15 mouse cellular contexts compared by ENCODE assay signal in the genomic region with DNA sequence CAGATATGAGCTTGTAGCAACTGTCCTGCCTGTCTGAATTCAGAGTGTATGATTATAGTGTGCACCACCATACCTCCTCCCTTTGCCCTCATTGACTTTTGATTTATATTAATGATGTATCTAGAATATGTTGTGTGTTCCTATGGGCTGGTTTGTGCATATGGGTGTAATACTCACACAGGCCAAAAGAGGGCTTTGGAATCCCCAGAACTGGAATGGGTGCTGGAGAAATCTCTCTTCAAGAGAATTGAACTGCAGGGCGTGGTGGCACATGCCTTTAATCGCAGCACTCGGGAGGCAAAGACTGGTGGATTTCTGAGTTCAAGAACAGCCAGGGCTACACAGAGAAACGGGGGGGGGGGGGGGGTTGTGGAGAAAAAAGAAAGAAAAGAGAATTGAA. TPM values are rescaled to one million over a fixed set of nuclear protein-coding genes. Genes with fewer than 3 reads are reported as not detected.
DNase-seq lines count a peak whose midpoint lies in the region; ATAC-seq and TF ChIP-seq lines count a peak whose summit lies in the region.
"Had no signal": no experiment of that assay in that cellular context is flagged by ENCODE, and none has a peak within 500 bp of the region (broad histone marks: within the 10 kb centered on the region; RNA-seq: fewer than 3 reads in every experiment).

No protein-coding gene starts in this region.

- no peak overlapping the region for H3K27ac ChIP-seq in left cerebral cortex, adult 2 months
- H3K27ac ChIP-seq: limb, embryonic 15.5 days; macrophage had no signal

- intact Hi-C loops in left cerebral cortex, adult 2 months (cut with DNase I): no loop called here
- intact Hi-C loops in left cerebral cortex, postnatal 36 days (cut with DNase I): no loop called here

- TF ChIP-seq CTCF in left cerebral cortex, adult 2 months (IDR thresholded peaks at IDR 0.05): peak; percentile 29

- peak; percentile 56 for ATAC-seq in CD4-positive, CD25-positive, alpha-beta regulatory T cell, adult 4 months
- no peak for ATAC-seq in erythroblast, adult 5-6 weeks (replicated peaks; ENCODE audit: low FRiP score, poor library complexity, severe bottlenecking)
- ATAC-seq: activated CD4-positive, CD25-positive, alpha-beta regulatory T cell, adult 4 months had no signal

- DNase-seq in embryo, embryonic 11 days: peak; percentile 30
- DNase-seq in embryo, embryonic 10.5 days (ENCODE audit: low spot score): no peak
- no peak for DNase-seq in left cerebral cortex, adult 2 months (ENCODE audit: extremely low spot score in 1 of 2, low spot score in 2 of 2)
- DNase-seq in left cerebral cortex, postnatal 36 days (ENCODE audit: low spot score in 2 of 2): no peak
- DNase-seq in induced T-regulatory cell, adult 2 months (ENCODE audit: low read depth): peak; percentile 48
- DNase-seq in left cerebral cortex, adult 11 months (ENCODE audit: low spot score): no peak
- DNase-seq: gastrocnemius, postnatal 10 days; kidney, adult 9 months; layer of hippocampus, postnatal 36 days; thymus, postnatal 36 days had no signal

- no peak overlapping the region for H3K4me3 ChIP-seq in left cerebral cortex, adult 2 months
- H3K4me3 ChIP-seq: limb, embryonic 15.5 days had no signal

RNA-seq across cellular contexts. Expression of gene Tor3a, which starts 47.4 kb away (rescaled TPM):
- 1 to 10 TPM; 7.3 to 7.9 TPM for total RNA-seq in left cerebral cortex, adult 2 months (2021)
- 1 to 10 TPM; 4.5 to 5.5 TPM for total RNA-seq in left cerebral cortex, postnatal 36 days (2021)
- polyA plus RNA-seq in CD4-positive, CD25-positive, alpha-beta regulatory T cell, adult 4 months (2017; shearing (Covaris generic)): 10 to 100 TPM; 28.4 to 29.6 TPM
- total RNA-seq in erythroblast, adult 5-6 weeks (2015; ENCODE audit: low replicate concordance): 4.4 and 4.8 TPM in 2 replicates
- 4.9 and 8.3 TPM in 2 replicates for total RNA-seq in erythroblast, adult 5-6 weeks (2017; ENCODE audit: low replicate concordance)

Comparison
In these comparisons a context has a peak if more than half of its experiments do, and no peak if none do; other contexts are left out.
1. DNase-seq: peak in embryo, embryonic 11 days (single experiment) and induced T-regulatory cell, adult 2 months (single experiment); none in embryo, embryonic 10.5 days (single experiment), left cerebral cortex, adult 2 months (0 of 2), left cerebral cortex, postnatal 36 days (0 of 2) and left cerebral cortex, adult 11 months (single experiment).